Mouse (Mus musculus) heart, embryonic 15.5 days (tissue): ENCODE results near the gene 4931406C07Rik. TPM values are rescaled to one million over a fixed set of nuclear protein-coding genes. Genes with fewer than 3 reads are reported as not detected.
"Not testable (repeated sequence)": the region's sequence is repeated elsewhere in the genome, so short reads cannot be mapped to it uniquely, and the experiment has no call there.

Experiments
- ATAC-seq: fragments of 200-750 bp; cut with Nextera tagmentation; replicated peaks from 2 replicates; pipeline ENCODE4 v1.8.0; 2017; ENCODE audit warnings: low read depth, moderate TSS enrichment; ENCODE audit not compliant: insufficient number of reproducible peaks, insufficient read depth, low FRiP score
- H3K27ac ChIP-seq: fragments of 300-500 bp; sonication (generic); 2 replicates; pipeline ENCODE4 v1.5.1; 2015; ENCODE audit warnings: mild to moderate bottlenecking, inconsistent platforms
- H3K27me3 ChIP-seq: fragments of 300-500 bp; sonication (generic); 2 replicates; pipeline ENCODE4 v1.6.1; 2015; ENCODE audit warnings: inconsistent platforms
- H3K36me3 ChIP-seq: fragments of 300-500 bp; sonication (generic); 2 replicates; pipeline ENCODE4 v1.6.1; 2015; ENCODE audit warnings: mild to moderate bottlenecking, inconsistent platforms
- H3K4me1 ChIP-seq: fragments of 300-500 bp; sonication (generic); replicated peaks from 2 replicates; pipeline ENCODE4 v1.6.1; 2015; ENCODE audit warnings: inconsistent platforms
- H3K4me2 ChIP-seq: fragments of 300-500 bp; sonication (generic); 2 replicates; pipeline ENCODE4 v1.6.1; 2015; ENCODE audit warnings: inconsistent platforms, mild to moderate bottlenecking, moderate library complexity
- H3K4me3 ChIP-seq: fragments of 300-500 bp; sonication (generic); 2 replicates; pipeline ENCODE4 v1.5.1; 2015; ENCODE audit warnings: mild to moderate bottlenecking, inconsistent platforms
- H3K9ac ChIP-seq: fragments of 300-500 bp; sonication (generic); 2 replicates; pipeline ENCODE4 v1.6.1; 2015; ENCODE audit warnings: mild to moderate bottlenecking, inconsistent platforms
- H3K9me3 ChIP-seq: fragments of 300-500 bp; sonication (generic); replicated peaks from 2 replicates; pipeline ENCODE4 v1.6.1; 2016; ENCODE audit warnings: inconsistent platforms
- WGBS: fragments of 180-500 bp; shearing (Covaris S2); methylation state at CpG from one replicate; pipeline ENCODE4 v1.1.7; 2015; ENCODE audit warnings: mixed read lengths; 5-methylcytosine and 5-hydroxymethylcytosine counted together
- polyA plus RNA-seq: library from polyadenylated mRNA; unstranded; fragments of >200 nt; fragmentation: Nextera tagmentation; extraction: Ambion mirVana; gene quantifications from 2 replicates; pipeline ENCODE4 v1.2.1, GENCODE M21; 2015

The 4931406C07Rik gene
- polyA plus RNA-seq, 1 experiment from 2014 or later, result 6.2 TPM

DNA sequence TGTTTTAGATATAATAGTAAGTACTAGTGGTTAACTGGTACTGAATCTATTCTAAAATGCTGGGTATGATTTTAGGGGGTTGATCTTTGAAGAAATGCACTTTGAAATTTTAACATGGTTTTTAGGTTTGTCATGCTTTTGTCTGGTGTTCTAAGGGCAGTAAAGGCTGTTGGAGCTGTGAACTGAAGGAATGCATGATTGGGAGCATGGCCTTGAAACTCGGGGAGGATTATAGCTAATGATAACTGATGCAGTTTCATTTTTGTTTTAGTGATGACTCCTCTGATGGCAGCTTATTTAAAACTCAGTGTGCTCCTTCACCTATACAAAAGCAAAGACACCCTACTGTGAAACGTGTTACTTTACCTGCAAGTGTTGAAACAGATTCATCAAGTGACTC, 2.0 kb upstream of the 4931406C07Rik start:
- Histone ChIP-seq H3K4me3 (no peak overlapping the region), H3K27ac (no peak overlapping the region), H3K4me1 (peaks cover 32% of the 10 kb centered on the region), H3K9ac (no peak overlapping the region), H3K9me3 (no peaks in the 10 kb centered on the region), H3K4me2 (peak overlapping the region; percentile 75), H3K27me3 (no peaks in the 10 kb centered on the region), H3K36me3 (peaks cover 52% of the 10 kb centered on the region)
- no peak for ATAC-seq
- 49% methylated on average over 2 of the region's 2 CpGs for WGBS

DNA sequence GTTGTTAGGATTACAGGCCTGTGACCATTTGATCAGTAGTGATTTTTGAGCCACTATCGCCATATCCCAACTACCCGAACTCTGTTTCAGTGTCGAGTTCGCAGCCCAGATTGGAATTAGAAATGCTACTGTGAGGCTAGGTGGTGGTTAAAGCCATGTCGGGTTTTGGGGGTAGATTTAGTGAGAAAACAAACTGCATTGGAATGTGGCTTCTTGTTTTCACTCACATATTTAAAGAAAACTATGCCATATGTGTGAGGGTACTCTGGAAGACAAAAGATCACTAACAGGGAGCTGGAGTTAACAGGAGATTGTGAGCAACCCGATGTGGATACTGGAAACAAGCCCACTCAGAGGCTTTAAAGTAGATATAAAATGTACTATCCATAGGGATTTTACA, 1.0 kb upstream of the 4931406C07Rik start:
- peaks cover 32% of the 10 kb centered on the region for H3K4me1 ChIP-seq
- peak overlapping the region; percentile 75 for H3K4me2 ChIP-seq
- H3K9me3 ChIP-seq, result no peaks in the 10 kb centered on the region
- 5% methylated on average over 6 of the region's 6 CpGs for WGBS
- peaks cover 43% of the 10 kb centered on the region for H3K36me3 ChIP-seq
- no peak for ATAC-seq
- H3K27me3 ChIP-seq, result no peaks in the 10 kb centered on the region
- peak overlapping the region; percentile 98 for H3K4me3 ChIP-seq
- H3K27ac ChIP-seq, result peak overlapping the region; percentile 97
- H3K9ac ChIP-seq, result peak overlapping the region; percentile 99

DNA sequence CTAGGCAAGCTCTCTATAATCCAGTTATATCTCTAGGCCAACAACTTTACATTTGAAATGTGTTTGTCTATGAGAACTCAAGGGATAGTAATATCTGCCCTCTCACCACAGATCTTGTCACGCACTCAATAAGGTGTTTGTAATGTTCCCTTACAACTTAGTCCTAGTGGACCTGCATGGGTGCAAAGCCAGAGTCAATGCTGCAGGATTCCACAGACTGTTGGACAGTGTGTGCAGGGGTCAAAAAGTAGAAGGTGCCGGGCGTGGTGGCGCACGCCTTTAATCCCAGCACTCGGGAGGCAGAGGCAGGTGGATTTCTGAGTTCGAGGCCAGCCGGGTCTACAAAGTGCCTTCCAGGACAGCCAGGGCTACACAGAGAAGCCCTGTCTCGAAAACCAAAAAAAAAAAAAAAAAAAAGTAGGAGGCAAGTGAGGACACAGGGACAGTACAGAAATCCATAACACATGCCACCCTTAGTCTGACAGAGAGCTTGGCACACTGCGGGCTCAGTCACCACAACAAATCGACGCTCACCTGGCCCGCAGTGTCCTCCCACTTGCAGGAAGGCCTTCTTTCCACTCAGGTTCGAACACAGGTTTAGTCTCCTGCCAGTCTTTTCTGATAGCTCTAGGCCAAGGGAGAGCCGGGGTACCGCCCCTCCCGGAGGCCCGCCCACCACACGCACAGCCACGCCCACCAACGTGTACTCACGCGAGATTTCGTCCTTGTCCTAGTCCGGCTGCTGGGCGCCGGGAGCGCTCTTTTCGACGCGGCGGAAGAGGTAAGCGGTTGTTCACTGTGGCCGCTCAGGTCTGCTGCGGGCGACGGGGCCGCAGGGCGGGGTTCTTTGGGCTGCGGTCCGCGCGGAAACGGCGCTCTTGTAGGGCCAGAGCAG, 498 bp downstream of the 4931406C07Rik start, which contains the start of gene Taf1d:
Gene Taf1d, plus strand, starts transcription at position 712 of the 895 bp plus-strand sequence.
- Histone ChIP-seq H3K36me3 (peaks cover 31% of the 10 kb centered on the region), H3K4me2 (peak within 1 kb of the TSS; percentile 75), H3K4me1 (peaks cover 32% of the 10 kb centered on the region), H3K9me3 (no peaks in the 10 kb centered on the region), H3K4me3 (peak within 1 kb of the TSS; percentile 98), H3K9ac (peak within 1 kb of the TSS; percentile 99), H3K27ac (peak within 1 kb of the TSS; percentile 97), H3K27me3 (no peaks in the 10 kb centered on the region)
- 13% methylated on average over 45 of the region's 45 CpGs for WGBS
- peak; percentile 93 for ATAC-seq

DNA sequence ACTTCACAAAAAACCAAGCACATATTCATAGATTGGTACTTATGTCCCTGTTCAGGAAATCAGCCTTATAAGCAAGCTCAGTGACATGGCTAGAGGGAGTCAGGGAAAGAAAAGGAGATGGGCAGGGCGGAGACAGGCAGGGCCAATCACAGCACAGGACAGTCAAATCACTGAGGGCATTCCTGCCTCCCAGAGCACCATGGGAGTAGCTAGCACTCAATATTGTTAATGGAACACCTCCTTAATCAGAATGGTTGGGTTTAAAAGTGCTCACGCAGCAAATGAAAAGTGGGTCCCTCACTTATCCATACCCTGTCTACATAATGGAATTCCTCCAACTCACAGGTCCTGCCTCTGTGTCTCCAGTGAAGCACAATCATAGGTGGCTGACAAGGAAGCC, 3.4 kb downstream of the 4931406C07Rik start:
- ATAC-seq, result no peak
- H3K27me3 ChIP-seq, result no peaks in the 10 kb centered on the region
- WGBS, result 71% methylated on average over 2 of the region's 2 CpGs

DNA sequence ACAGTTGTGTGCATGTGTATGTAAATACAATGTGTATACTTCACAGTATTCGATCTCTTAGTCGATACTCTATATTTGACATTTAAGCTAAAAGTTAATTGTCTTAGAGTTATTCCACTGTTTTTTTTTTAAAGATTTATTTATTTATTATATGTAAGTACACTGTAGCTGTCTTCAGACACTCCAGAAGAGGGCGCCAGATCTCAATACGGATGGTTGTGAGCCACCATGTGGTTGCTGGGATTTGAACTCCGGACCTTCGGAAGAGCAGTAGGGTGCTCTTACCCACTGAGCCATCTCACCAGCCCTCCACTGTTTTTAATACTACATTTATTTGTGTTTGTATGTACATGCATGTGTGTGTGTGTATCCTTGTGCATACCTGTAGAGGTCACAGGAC, 4.2 kb downstream of the 4931406C07Rik start:
- not testable (repeated sequence) for H3K27ac ChIP-seq, H3K4me3 ChIP-seq, H3K9ac ChIP-seq, H3K4me1 ChIP-seq, H3K36me3 ChIP-seq, H3K9me3 ChIP-seq, ATAC-seq, H3K27me3 ChIP-seq, H3K4me2 ChIP-seq
- WGBS, result 78% methylated on average over 6 of the region's 6 CpGs

More for the DNA sequence above, 3.4 kb downstream of the 4931406C07Rik start:
- H3K4me3 ChIP-seq, result no peak overlapping the region
- H3K9ac ChIP-seq, result no peak overlapping the region
- no peaks in the 10 kb centered on the region for H3K9me3 ChIP-seq
- no peak overlapping the region for H3K27ac ChIP-seq
- H3K4me1 ChIP-seq, result peaks cover 16% of the 10 kb centered on the region
- H3K36me3 ChIP-seq, result peaks cover 4% of the 10 kb centered on the region
- H3K4me2 ChIP-seq, result no peak overlapping the region

DNA sequence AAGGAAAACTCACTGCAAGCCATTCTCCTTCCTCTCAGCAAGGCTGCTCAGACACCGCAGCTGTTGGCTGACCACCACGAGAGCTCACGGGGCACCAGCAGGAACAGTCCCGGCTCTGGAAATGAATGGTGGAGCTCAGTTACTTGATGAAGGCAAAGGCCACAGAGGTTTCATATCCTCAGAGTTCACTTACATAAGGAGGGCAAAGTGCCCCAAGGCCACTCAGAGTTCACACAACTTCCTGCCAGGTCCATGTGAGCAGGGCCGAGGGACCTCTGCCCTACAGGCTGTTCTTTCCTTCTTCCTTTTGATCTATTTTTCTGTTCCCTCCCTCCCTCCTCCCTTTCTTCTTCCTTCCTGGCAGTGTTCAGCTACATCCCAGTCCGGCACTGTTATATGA, 4.8 kb downstream of the 4931406C07Rik start:
- no peak for ATAC-seq
- no peak overlapping the region for H3K4me3 ChIP-seq
- no peaks in the 10 kb centered on the region for H3K9me3 ChIP-seq
- H3K9ac ChIP-seq, result no peak overlapping the region
- peak overlapping the region; percentile 63; the same call in 1 of the 2 replicates for H3K27ac ChIP-seq
- no peaks in the 10 kb centered on the region for H3K36me3 ChIP-seq
- 62% methylated on average over 6 of the region's 6 CpGs for WGBS
- peaks cover 5% of the 10 kb centered on the region; the same call in 1 of the 2 replicates for H3K4me1 ChIP-seq
- H3K4me2 ChIP-seq, result peak overlapping the region; percentile 17; the same call in 1 of the 2 replicates
- no peaks in the 10 kb centered on the region for H3K27me3 ChIP-seq

DNA sequence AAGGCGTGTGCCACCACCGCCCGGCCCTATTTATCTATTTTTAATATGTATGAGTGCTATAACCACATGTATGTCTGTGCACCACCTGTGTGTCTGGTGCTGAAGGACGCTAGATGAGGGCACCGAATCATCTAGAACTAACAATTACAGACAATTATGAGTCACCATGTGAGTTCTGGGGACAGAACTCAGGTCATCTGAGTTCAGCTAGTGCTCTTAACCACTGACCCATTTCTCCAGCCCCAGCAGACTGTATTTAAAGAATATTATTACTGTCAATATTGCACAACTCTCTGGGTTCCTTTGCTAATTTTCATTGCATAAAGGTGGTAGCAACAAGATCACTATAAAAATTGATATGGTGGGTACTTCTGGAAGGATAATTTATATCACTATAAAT, 6.2 kb downstream of the 4931406C07Rik start:
- Histone ChIP-seq H3K4me1 (no peaks in the 10 kb centered on the region), H3K9ac (no peak overlapping the region), H3K27me3 (no peaks in the 10 kb centered on the region), H3K4me2 (no peak overlapping the region), H3K4me3 (no peak overlapping the region), H3K36me3 (no peaks in the 10 kb centered on the region), H3K27ac (no peak overlapping the region), H3K9me3 (no peaks in the 10 kb centered on the region)
- ATAC-seq, result no peak
- WGBS, result 79% methylated on average over 5 of the region's 5 CpGs

DNA sequence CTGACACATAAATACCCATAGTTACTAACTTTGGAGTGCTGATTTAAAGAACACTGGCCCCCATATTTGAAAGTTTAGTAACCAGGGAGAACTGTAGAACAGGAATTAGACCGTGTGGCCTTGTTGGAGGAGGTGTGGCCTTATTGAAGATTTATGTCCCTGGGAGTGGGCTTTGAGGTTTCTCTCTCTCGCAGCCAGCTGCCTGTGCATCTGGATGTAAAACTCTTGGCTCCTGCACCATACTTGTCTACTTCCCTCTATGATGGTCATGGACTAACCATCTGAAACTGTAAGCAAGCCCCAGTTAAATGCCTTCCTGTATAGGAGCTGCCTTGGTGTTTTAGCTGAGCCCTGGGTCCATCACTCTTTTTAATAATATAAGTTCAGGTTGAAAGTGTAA, 7.8 kb downstream of the 4931406C07Rik start:
- H3K27ac ChIP-seq, result no peak overlapping the region
- H3K9me3 ChIP-seq, result no peaks in the 10 kb centered on the region
- 0 out of 2 replicates have a peak, but pooled peaks cover 1% of the 10 kb centered on the region for H3K36me3 ChIP-seq
- H3K9ac ChIP-seq, result no peak overlapping the region
- no peaks in the 10 kb centered on the region for H3K27me3 ChIP-seq
- no peaks in the 10 kb centered on the region for H3K4me1 ChIP-seq
- WGBS, result 54% methylated on average over 2 of the region's 2 CpGs
- no peak overlapping the region for H3K4me3 ChIP-seq
- H3K4me2 ChIP-seq, result no peak overlapping the region
- ATAC-seq, result no peak

DNA sequence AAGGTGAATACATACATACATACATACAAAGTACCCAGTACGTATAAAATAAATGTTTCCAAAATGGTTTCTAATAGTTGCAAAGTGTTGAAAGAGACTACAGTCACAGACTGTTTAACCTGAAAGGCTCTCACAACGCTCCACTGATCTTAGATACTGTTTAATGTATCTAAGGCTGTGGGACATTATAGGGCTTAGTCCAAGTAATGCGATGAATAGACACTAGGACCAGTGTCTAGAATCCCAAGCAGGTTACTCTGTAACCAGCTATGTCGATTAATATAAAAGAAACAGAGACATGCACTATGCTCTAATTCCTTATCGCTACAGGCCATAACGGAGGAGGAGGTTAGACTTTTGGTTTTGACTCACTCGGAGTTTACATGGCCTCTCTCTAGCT, 9.1 kb downstream of the 4931406C07Rik start:
- no peak overlapping the region for H3K4me3 ChIP-seq
- H3K4me2 ChIP-seq, result no peak overlapping the region
- ATAC-seq, result no peak
- no peaks in the 10 kb centered on the region for H3K4me1 ChIP-seq
- H3K36me3 ChIP-seq, result 0 out of 2 replicates have a peak, but pooled peaks cover 3% of the 10 kb centered on the region
- no peak overlapping the region for H3K27ac ChIP-seq
- H3K27me3 ChIP-seq, result no peaks in the 10 kb centered on the region
- H3K9me3 ChIP-seq, result no peaks in the 10 kb centered on the region
- H3K9ac ChIP-seq, result no peak overlapping the region
- WGBS, result 87% methylated on average over 7 of the region's 7 CpGs

DNA sequence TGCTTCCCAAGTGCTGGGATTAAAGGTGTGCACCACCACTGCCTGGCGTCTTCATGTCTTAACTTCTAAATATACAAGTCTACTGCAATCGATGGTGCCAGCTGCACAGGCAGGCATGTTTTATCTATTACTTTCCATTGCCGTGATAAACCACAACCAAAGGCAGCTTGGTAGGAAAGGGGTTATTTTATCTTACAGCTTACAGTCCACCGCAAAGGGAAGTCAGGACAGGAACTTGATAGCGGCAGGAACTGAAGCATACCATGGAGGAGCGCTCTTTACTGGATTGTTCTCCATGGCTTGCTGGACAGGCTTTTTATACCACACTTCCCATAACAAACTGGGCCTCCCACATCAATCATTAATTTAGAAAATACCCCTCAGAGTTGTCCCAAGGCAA, 17.0 kb downstream of the 4931406C07Rik start:
- Histone ChIP-seq H3K27me3 (no peaks in the 10 kb centered on the region), H3K9ac (no peak overlapping the region), H3K4me1 (no peaks in the 10 kb centered on the region), H3K9me3 (no peaks in the 10 kb centered on the region), H3K4me2 (no peak overlapping the region), H3K27ac (no peak overlapping the region), H3K36me3 (0 out of 2 replicates have a peak, but pooled peaks cover 3% of the 10 kb centered on the region), H3K4me3 (no peak overlapping the region)
- 54% methylated on average over 6 of the region's 6 CpGs for WGBS
- ATAC-seq, result peak; percentile 31; the same call in 1 of the 2 replicates

DNA sequence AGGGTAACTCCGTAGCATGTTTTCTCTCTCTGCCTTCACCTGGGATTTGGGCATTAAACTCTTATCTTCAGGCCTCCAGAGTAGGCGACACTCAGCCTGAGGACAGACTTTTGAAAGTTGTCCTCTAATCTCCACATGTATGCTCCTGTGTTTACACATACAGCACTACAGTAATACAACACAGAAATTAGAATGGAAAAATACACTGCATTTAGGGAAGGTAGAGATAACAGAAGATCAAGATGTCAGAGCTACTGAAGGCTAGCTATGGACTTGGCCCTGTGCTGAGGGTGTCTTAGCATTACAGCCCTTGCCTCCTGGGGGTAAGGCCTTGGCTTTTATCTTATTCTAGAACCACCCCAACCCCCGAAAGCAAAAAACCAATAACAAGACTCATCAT, 17.8 kb downstream of the 4931406C07Rik start:
- Histone ChIP-seq H3K4me1 (no peaks in the 10 kb centered on the region), H3K27me3 (no peaks in the 10 kb centered on the region), H3K4me3 (no peak overlapping the region), H3K36me3 (0 out of 2 replicates have a peak, but pooled peaks cover 1% of the 10 kb centered on the region), H3K9ac (no peak overlapping the region), H3K27ac (no peak overlapping the region), H3K4me2 (no peak overlapping the region), H3K9me3 (no peaks in the 10 kb centered on the region)
- ATAC-seq, result no peak
- WGBS, result 76% methylated on average over 3 of the region's 3 CpGs
